Mouse (Mus musculus) neural tube, embryonic 15.5 days (tissue): Measurements from ENCODE around the gene Vmn1r209. TPM values are rescaled to one million over a fixed set of nuclear protein-coding genes. Genes with fewer than 3 reads are reported as not detected.

Source experiments
- polyA plus RNA-seq: library from polyadenylated mRNA; unstranded; fragments of >200 nt; fragmentation: Nextera tagmentation; extraction: Ambion mirVana; gene quantifications from 2 replicates; pipeline ENCODE4 v1.2.1, GENCODE M21; 2015

Gene Vmn1r209
- polyA plus RNA-seq, 1 experiment from 2014 or later, result not detected

Other genes with a start within 250 kb of the Vmn1r209 start
- gene Vmn1r205, start 216.7 kb downstream of the Vmn1r209 start, polyA plus RNA-seq, result not detected in 2 replicates
- not detected in 2 replicates for gene Vmn1r206, start 185.4 kb downstream of the Vmn1r209 start, polyA plus RNA-seq
- not detected in 2 replicates for gene Vmn1r207-ps, start 80.1 kb downstream of the Vmn1r209 start, polyA plus RNA-seq
- not detected in 2 replicates for gene Vmn1r208, start 32.3 kb downstream of the Vmn1r209 start, polyA plus RNA-seq
- gene Vmn1r210, start 21.7 kb upstream of the Vmn1r209 start, polyA plus RNA-seq, result not detected in 2 replicates
- not detected in 2 replicates for gene Vmn1r211, start 47.9 kb upstream of the Vmn1r209 start, polyA plus RNA-seq
- not detected in 2 replicates for gene Vmn1r212, start 74.5 kb upstream of the Vmn1r209 start, polyA plus RNA-seq
- gene Vmn1r213, start 198.0 kb upstream of the Vmn1r209 start, polyA plus RNA-seq, result not detected in 2 replicates
- gene Vmn1r214, start 220.7 kb upstream of the Vmn1r209 start, polyA plus RNA-seq, result not detected in 2 replicates